In the genomic region with DNA sequence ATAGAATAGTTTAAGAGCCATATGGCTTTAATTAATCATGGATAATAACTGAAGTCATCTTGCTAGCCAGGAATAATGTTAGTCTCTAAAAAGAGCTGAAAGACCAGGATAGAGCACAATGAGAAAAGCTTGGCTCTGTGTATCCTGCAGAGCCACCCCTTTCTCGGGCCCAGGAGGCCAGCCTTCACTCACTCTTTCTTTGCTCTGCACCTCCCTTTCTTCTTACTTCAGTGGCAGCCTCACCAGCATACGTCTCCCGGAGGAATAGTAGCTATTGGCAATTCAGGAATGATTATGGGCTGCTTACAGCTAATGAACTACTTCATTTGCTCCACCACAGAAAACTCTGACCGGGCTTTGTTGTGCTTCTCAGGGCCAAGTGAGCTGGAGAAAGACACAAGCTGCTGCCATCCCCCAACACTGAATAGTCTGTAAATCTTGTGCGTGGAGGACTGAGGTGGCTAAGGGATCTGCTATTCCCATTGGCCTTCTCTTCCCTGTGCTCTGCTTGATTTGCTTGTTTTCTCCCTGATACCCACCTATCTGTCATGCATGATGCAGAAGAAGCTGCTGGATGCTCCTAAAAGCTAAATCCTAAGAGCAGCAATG, we compare ENCODE assay signal across 14 mouse cellular contexts.
DNase-seq lines count a peak whose midpoint lies in the region; ATAC-seq and TF ChIP-seq lines count a peak whose summit lies in the region.
"Had no signal": no experiment of that assay in that cellular context is flagged by ENCODE, and none has a peak within 500 bp of the region (broad histone marks: within the 10 kb centered on the region; RNA-seq: fewer than 3 reads in every experiment).

No protein-coding gene starts in this region.

- no peak for TF ChIP-seq POLR2A in kidney, adult 2 months (IDR thresholded peaks at IDR 0.05; ENCODE audit: low read depth, low read length)

- no peak for TF ChIP-seq CTCF in kidney, adult 2 months (conservative IDR thresholded peaks at IDR 0.05; ENCODE audit: insufficient read depth, insufficient read length, low read depth, low read length)

- no peaks in the 10 kb centered on the region for H3K27me3 ChIP-seq in heart, embryonic 11.5 days (ENCODE audit: control insufficient read depth, insufficient read depth, low read length)
- H3K27me3 ChIP-seq in forebrain, embryonic 14.5 days (replicated peaks; ENCODE audit: control insufficient read depth, insufficient read depth, low read length): no peaks in the 10 kb centered on the region
- no peaks in the 10 kb centered on the region for H3K27me3 ChIP-seq in limb, embryonic 13.5 days
- no peaks in the 10 kb centered on the region for H3K27me3 ChIP-seq in neural tube, embryonic 15.5 days (replicated peaks)
- no peaks in the 10 kb centered on the region for H3K27me3 ChIP-seq in kidney, adult 2 months (replicated peaks; ENCODE audit: control insufficient read depth, insufficient read depth, low read length)

- no peak overlapping the region for H3K4me3 ChIP-seq in heart, embryonic 11.5 days (ENCODE audit: low read depth, low read length)
- no peak overlapping the region for H3K4me3 ChIP-seq in forebrain, embryonic 14.5 days (ENCODE audit: low read depth, low read length)
- no peak overlapping the region for H3K4me3 ChIP-seq in limb, embryonic 13.5 days
- no peak overlapping the region for H3K4me3 ChIP-seq in neural tube, embryonic 15.5 days (replicated peaks)
- H3K4me3 ChIP-seq in kidney, adult 2 months (ENCODE audit: insufficient read depth, low read depth, low read length): no peak overlapping the region
- H3K4me3 ChIP-seq: gastrocnemius, adult 2 months had no signal

- H3K4me2 ChIP-seq in heart, embryonic 11.5 days: no peak overlapping the region
- no peak overlapping the region for H3K4me2 ChIP-seq in forebrain, embryonic 14.5 days (ENCODE audit: low read length)
- no peak overlapping the region for H3K4me2 ChIP-seq in limb, embryonic 13.5 days (replicated peaks)
- H3K4me2 ChIP-seq in neural tube, embryonic 15.5 days: no peak overlapping the region

- ATAC-seq in heart, embryonic 11.5 days (replicated peaks; ENCODE audit: insufficient number of reproducible peaks, low FRiP score, low TSS enrichment): no peak
- peak; percentile 83 for ATAC-seq in forebrain, embryonic 14.5 days
- no peak; the same call in 1 of the 2 replicates for ATAC-seq in limb, embryonic 13.5 days (ENCODE audit: low FRiP score, low read depth)
- peak; percentile 66 for ATAC-seq in neural tube, embryonic 15.5 days (ENCODE audit: low FRiP score)
- no peak for ATAC-seq in erythroblast, adult 5-6 weeks (replicated peaks; ENCODE audit: low FRiP score, poor library complexity, severe bottlenecking)
- no peak for ATAC-seq in erythroid progenitor cell, adult 5-6 weeks (replicated peaks; ENCODE audit: low FRiP score, poor library complexity, severe bottlenecking)

- no peaks in the 10 kb centered on the region for H3K9me3 ChIP-seq in heart, embryonic 11.5 days (replicated peaks; ENCODE audit: control insufficient read depth, low read length)
- H3K9me3 ChIP-seq in forebrain, embryonic 14.5 days (replicated peaks; ENCODE audit: control insufficient read depth, low read length): no peaks in the 10 kb centered on the region
- H3K9me3 ChIP-seq in limb, embryonic 13.5 days: no peaks in the 10 kb centered on the region
- H3K9me3 ChIP-seq in neural tube, embryonic 15.5 days (replicated peaks): no peaks in the 10 kb centered on the region
- H3K9me3 ChIP-seq: G1E had no signal

- no peaks in the 10 kb centered on the region for H3K4me1 ChIP-seq in heart, embryonic 11.5 days (ENCODE audit: control insufficient read depth, insufficient read depth, low read length)
- peaks cover 18% of the 10 kb centered on the region for H3K4me1 ChIP-seq in forebrain, embryonic 14.5 days (ENCODE audit: control insufficient read depth, insufficient read depth, low read length)
- peaks cover 28% of the 10 kb centered on the region for H3K4me1 ChIP-seq in limb, embryonic 13.5 days
- H3K4me1 ChIP-seq in neural tube, embryonic 15.5 days: peaks cover 31% of the 10 kb centered on the region
- no peaks in the 10 kb centered on the region for H3K4me1 ChIP-seq in kidney, adult 2 months (ENCODE audit: control insufficient read depth, insufficient read depth, low read length)

- H3K36me3 ChIP-seq in heart, embryonic 11.5 days (ENCODE audit: control insufficient read depth, insufficient read depth, low read length): no peaks in the 10 kb centered on the region
- no peaks in the 10 kb centered on the region for H3K36me3 ChIP-seq in forebrain, embryonic 14.5 days (ENCODE audit: control insufficient read depth, insufficient read depth, low read length)
- no peaks in the 10 kb centered on the region for H3K36me3 ChIP-seq in limb, embryonic 13.5 days
- no peaks in the 10 kb centered on the region for H3K36me3 ChIP-seq in neural tube, embryonic 15.5 days
- H3K36me3 ChIP-seq in kidney, adult 2 months (ENCODE audit: control insufficient read depth, insufficient read depth, low read length): no peaks in the 10 kb centered on the region
- H3K36me3 ChIP-seq: G1E had no signal

- WGBS in heart, embryonic 11.5 days (ENCODE audit: insufficient replicate concordance): 49% methylated on average over 5 of the region's 5 CpGs
- WGBS in forebrain, embryonic 14.5 days: 4% methylated on average over 5 of the region's 5 CpGs
- 24% methylated on average over 5 of the region's 5 CpGs for WGBS in limb, embryonic 13.5 days
- WGBS in neural tube, embryonic 15.5 days: 11% methylated on average over 5 of the region's 5 CpGs
- 54% methylated on average over 5 of the region's 5 CpGs for WGBS in kidney, adult 2 months

- H3K9ac ChIP-seq in heart, embryonic 11.5 days (ENCODE audit: low read depth, low read length): no peak overlapping the region
- H3K9ac ChIP-seq in forebrain, embryonic 14.5 days (ENCODE audit: low read length): no peak overlapping the region
- H3K9ac ChIP-seq in limb, embryonic 13.5 days: no peak overlapping the region
- H3K9ac ChIP-seq in neural tube, embryonic 15.5 days (replicated peaks): no peak overlapping the region

- peak; percentile 56 for DNase-seq in heart, adult 11 months
- DNase-seq in forebrain, embryonic 14.5 days (ENCODE audit: low spot score): peak; percentile 77
- DNase-seq in kidney, adult 2 months: no peak
- DNase-seq: gastrocnemius, adult 2 months; heart, postnatal 10 days; kidney, postnatal 10 days; lung, postnatal 14 days; right cerebral cortex, postnatal 4 days had no signal

- no peak overlapping the region for H3K27ac ChIP-seq in heart, embryonic 11.5 days (ENCODE audit: low read depth, low read length)
- peak overlapping the region; percentile 68 for H3K27ac ChIP-seq in forebrain, embryonic 14.5 days (ENCODE audit: low read depth, low read length)
- peak overlapping the region; percentile 58; the same call in 1 of the 2 replicates for H3K27ac ChIP-seq in limb, embryonic 13.5 days
- H3K27ac ChIP-seq in neural tube, embryonic 15.5 days (replicated peaks): peak overlapping the region; percentile 75
- no peak overlapping the region for H3K27ac ChIP-seq in kidney, adult 2 months (ENCODE audit: insufficient read depth, low read depth, low read length)
- H3K27ac ChIP-seq: gastrocnemius, adult 2 months had no signal

Comparison
In these comparisons a context has a peak if more than half of its experiments do, and no peak if none do; other contexts are left out.
1. ATAC-seq: peak in forebrain, embryonic 14.5 days (single experiment) and neural tube, embryonic 15.5 days (single experiment); none in heart, embryonic 11.5 days (single experiment), limb, embryonic 13.5 days (single experiment), erythroblast, adult 5-6 weeks (single experiment) and erythroid progenitor cell, adult 5-6 weeks (single experiment).
2. H3K27ac ChIP-seq: peak in forebrain, embryonic 14.5 days (single experiment), limb, embryonic 13.5 days (single experiment) and neural tube, embryonic 15.5 days (single experiment); none in heart, embryonic 11.5 days (single experiment) and kidney, adult 2 months (single experiment).